20 mouse cellular contexts compared by ENCODE assay signal in the genomic region with DNA sequence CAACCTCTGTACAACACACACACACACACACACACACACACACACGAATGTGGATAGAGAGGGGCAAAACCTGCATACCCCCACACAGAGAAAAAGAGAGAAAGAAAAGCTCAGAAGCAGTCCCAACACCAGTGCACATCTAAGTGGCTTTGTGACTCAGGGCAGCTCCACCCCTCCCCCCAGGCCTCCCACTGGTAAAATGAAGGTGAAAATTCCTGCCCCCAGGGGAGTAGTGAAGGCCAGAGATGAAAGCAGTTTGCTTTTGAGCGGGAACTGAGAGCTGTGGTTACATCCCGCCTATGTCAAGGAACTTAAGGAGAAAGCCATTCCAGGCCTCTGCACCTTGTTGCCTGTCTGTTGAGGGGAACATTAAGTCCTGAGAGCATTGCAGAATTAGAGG. TPM values are rescaled to one million over a fixed set of nuclear protein-coding genes. Genes with fewer than 3 reads are reported as not detected.
DNase-seq lines count a peak whose midpoint lies in the region; ATAC-seq and TF ChIP-seq lines count a peak whose summit lies in the region.
"Had no signal": no experiment of that assay in that cellular context is flagged by ENCODE, and none has a peak within 500 bp of the region (broad histone marks: within the 10 kb centered on the region; RNA-seq: fewer than 3 reads in every experiment).

No protein-coding gene starts in this region.

- no peaks in the 10 kb centered on the region for H3K9me3 ChIP-seq in midbrain, embryonic 16.5 days (replicated peaks; ENCODE audit: control insufficient read depth, low read length, poor library complexity, severe bottlenecking)
- H3K9me3 ChIP-seq in midbrain, embryonic 13.5 days: no peaks in the 10 kb centered on the region
- no peaks in the 10 kb centered on the region for H3K9me3 ChIP-seq in neural tube, embryonic 13.5 days
- no peaks in the 10 kb centered on the region for H3K9me3 ChIP-seq in heart, embryonic 10.5 days
- H3K9me3 ChIP-seq: limb, embryonic 15.5 days; liver, embryonic 15.5 days had no signal

- no peak for DNase-seq in gastrocnemius, adult 2 months
- no peak for DNase-seq in gastrocnemius, postnatal 10 days
- peak; percentile 50 for DNase-seq in R1 (ENCODE audit: low read depth, low spot score)
- DNase-seq in heart, postnatal 4 days: no peak
- no peak for DNase-seq in heart, embryonic 10.5 days (ENCODE audit: low spot score)
- DNase-seq: B cell, adult 2 months; cerebellum, adult 2 months; cerebellum, postnatal 36 days; forebrain, postnatal 0 days; kidney, adult 11 months; right cerebral cortex, postnatal 4 days; thymus, postnatal 25 days had no signal

- H3K4me2 ChIP-seq in midbrain, embryonic 16.5 days (ENCODE audit: low read length): no peak overlapping the region
- H3K4me2 ChIP-seq in midbrain, embryonic 13.5 days (replicated peaks): no peak overlapping the region
- H3K4me2 ChIP-seq in neural tube, embryonic 13.5 days: no peak overlapping the region
- H3K4me2 ChIP-seq: heart, embryonic 13.5 days; limb, embryonic 15.5 days; liver, embryonic 15.5 days had no signal

- H3K36me3 ChIP-seq in midbrain, embryonic 16.5 days (ENCODE audit: control insufficient read depth, insufficient read depth, low read length): 0 out of 2 replicates have a peak, but pooled peaks cover 2% of the 10 kb centered on the region
- peaks cover 39% of the 10 kb centered on the region for H3K36me3 ChIP-seq in midbrain, embryonic 13.5 days
- H3K36me3 ChIP-seq in neural tube, embryonic 13.5 days: peaks cover 38% of the 10 kb centered on the region
- H3K36me3 ChIP-seq in heart, embryonic 10.5 days: peaks cover 16% of the 10 kb centered on the region; the same call in 1 of the 2 replicates
- H3K36me3 ChIP-seq: liver, embryonic 15.5 days had no signal

- H3K27me3 ChIP-seq in midbrain, embryonic 16.5 days (ENCODE audit: control insufficient read depth, insufficient read depth, low read depth, low read length): no peaks in the 10 kb centered on the region
- H3K27me3 ChIP-seq in midbrain, embryonic 13.5 days: no peaks in the 10 kb centered on the region
- no peaks in the 10 kb centered on the region for H3K27me3 ChIP-seq in neural tube, embryonic 13.5 days
- peaks cover 40% of the 10 kb centered on the region for H3K27me3 ChIP-seq in heart, embryonic 10.5 days (ENCODE audit: insufficient read depth, poor library complexity, severe bottlenecking)
- H3K27me3 ChIP-seq: limb, embryonic 15.5 days had no signal

- H3K27ac ChIP-seq in gastrocnemius, adult 2 months: peak overlapping the region; percentile 90
- H3K27ac ChIP-seq in midbrain, embryonic 16.5 days (ENCODE audit: low read length): peak overlapping the region; percentile 13; the same call in 1 of the 2 replicates
- H3K27ac ChIP-seq in midbrain, embryonic 13.5 days: no peak overlapping the region
- peak overlapping the region; percentile 53; the same call in 1 of the 2 replicates for H3K27ac ChIP-seq in neural tube, embryonic 13.5 days (replicated peaks)
- no peak overlapping the region for H3K27ac ChIP-seq in heart, embryonic 10.5 days
- H3K27ac ChIP-seq: heart, embryonic 13.5 days; limb, embryonic 15.5 days; liver, embryonic 15.5 days had no signal

- intact Hi-C loops in gastrocnemius, adult 2 months (cut with DNase I): no loop called here

- 52% methylated on average over 3 of the region's 3 CpGs for WGBS in midbrain, embryonic 16.5 days
- WGBS in midbrain, embryonic 13.5 days: 32% methylated on average over 3 of the region's 3 CpGs
- WGBS in neural tube, embryonic 13.5 days: 34% methylated on average over 3 of the region's 3 CpGs
- 15% methylated on average over 3 of the region's 3 CpGs for WGBS in heart, embryonic 10.5 days

- no peak for TF ChIP-seq CTCF in gastrocnemius, adult 2 months (IDR thresholded peaks at IDR 0.05)

- H3K9ac ChIP-seq in midbrain, embryonic 16.5 days (ENCODE audit: low read depth, low read length): no peak overlapping the region
- no peak overlapping the region for H3K9ac ChIP-seq in midbrain, embryonic 13.5 days (replicated peaks)
- no peak overlapping the region for H3K9ac ChIP-seq in neural tube, embryonic 13.5 days
- H3K9ac ChIP-seq: forebrain, postnatal 0 days; heart, embryonic 13.5 days; limb, embryonic 15.5 days; liver, embryonic 15.5 days had no signal

- H3K4me1 ChIP-seq in midbrain, embryonic 16.5 days (ENCODE audit: control insufficient read depth, insufficient read depth, low read length): peaks cover 31% of the 10 kb centered on the region
- H3K4me1 ChIP-seq in midbrain, embryonic 13.5 days (replicated peaks): peaks cover 51% of the 10 kb centered on the region
- H3K4me1 ChIP-seq in neural tube, embryonic 13.5 days (replicated peaks): peaks cover 56% of the 10 kb centered on the region
- H3K4me1 ChIP-seq in heart, embryonic 10.5 days: peaks cover 35% of the 10 kb centered on the region

- no peak for ATAC-seq in midbrain, embryonic 16.5 days
- ATAC-seq in midbrain, embryonic 13.5 days: no peak
- no peak for ATAC-seq in neural tube, embryonic 13.5 days (ENCODE audit: low read depth)
- ATAC-seq: forebrain, postnatal 0 days had no signal

- H3K4me3 ChIP-seq in gastrocnemius, adult 2 months: peak overlapping the region; percentile 51; the same call in 1 of the 2 replicates
- no peak overlapping the region for H3K4me3 ChIP-seq in midbrain, embryonic 16.5 days (ENCODE audit: low read depth, low read length)
- H3K4me3 ChIP-seq in midbrain, embryonic 13.5 days (replicated peaks): no peak overlapping the region
- no peak overlapping the region for H3K4me3 ChIP-seq in neural tube, embryonic 13.5 days
- no peak overlapping the region for H3K4me3 ChIP-seq in heart, embryonic 10.5 days
- H3K4me3 ChIP-seq: heart, embryonic 13.5 days; limb, embryonic 15.5 days; liver, embryonic 15.5 days had no signal

RNA-seq across cellular contexts. Expression of gene Rgma, which starts 28.2 kb away (rescaled TPM):
- 10 to 100 TPM; 46.1 to 52.4 TPM for total RNA-seq in gastrocnemius, adult 2 months (2021)
- total RNA-seq in gastrocnemius, postnatal 10 days (2021): 10 to 100 TPM; 93.3 to 94.9 TPM
- polyA plus RNA-seq in midbrain, embryonic 16.5 days (2015; fragmentation: Nextera tagmentation; extraction: Ambion mirVana): 38.4 and 38.6 TPM in 2 replicates
- polyA plus RNA-seq in midbrain, embryonic 13.5 days (2015; fragmentation: Nextera tagmentation; extraction: Ambion mirVana): 40.7 and 50.3 TPM in 2 replicates
- polyA plus RNA-seq in neural tube, embryonic 13.5 days (2015; fragmentation: Nextera tagmentation; extraction: Ambion mirVana): 41.4 and 49.6 TPM in 2 replicates
- total RNA-seq in heart, postnatal 4 days (2021): 10 to 100 TPM; 36.1 to 38.8 TPM
- polyA plus RNA-seq in heart, embryonic 10.5 days (2016; fragmentation: Nextera tagmentation; extraction: Ambion mirVana): 3.4 and 6.9 TPM in 2 replicates
- total RNA-seq: granulocyte monocyte progenitor cell, adult 5-6 weeks; megakaryocyte progenitor cell, adult 5-6 weeks had no signal

Comparison
In these comparisons a context has a peak if more than half of its experiments do, and no peak if none do; other contexts are left out.
1. H3K27ac ChIP-seq: peak in gastrocnemius, adult 2 months (single experiment), midbrain, embryonic 16.5 days (single experiment) and neural tube, embryonic 13.5 days (single experiment); none in midbrain, embryonic 13.5 days (single experiment) and heart, embryonic 10.5 days (single experiment).